ENCODE assay signal across 7 mouse cellular contexts in the genomic region with DNA sequence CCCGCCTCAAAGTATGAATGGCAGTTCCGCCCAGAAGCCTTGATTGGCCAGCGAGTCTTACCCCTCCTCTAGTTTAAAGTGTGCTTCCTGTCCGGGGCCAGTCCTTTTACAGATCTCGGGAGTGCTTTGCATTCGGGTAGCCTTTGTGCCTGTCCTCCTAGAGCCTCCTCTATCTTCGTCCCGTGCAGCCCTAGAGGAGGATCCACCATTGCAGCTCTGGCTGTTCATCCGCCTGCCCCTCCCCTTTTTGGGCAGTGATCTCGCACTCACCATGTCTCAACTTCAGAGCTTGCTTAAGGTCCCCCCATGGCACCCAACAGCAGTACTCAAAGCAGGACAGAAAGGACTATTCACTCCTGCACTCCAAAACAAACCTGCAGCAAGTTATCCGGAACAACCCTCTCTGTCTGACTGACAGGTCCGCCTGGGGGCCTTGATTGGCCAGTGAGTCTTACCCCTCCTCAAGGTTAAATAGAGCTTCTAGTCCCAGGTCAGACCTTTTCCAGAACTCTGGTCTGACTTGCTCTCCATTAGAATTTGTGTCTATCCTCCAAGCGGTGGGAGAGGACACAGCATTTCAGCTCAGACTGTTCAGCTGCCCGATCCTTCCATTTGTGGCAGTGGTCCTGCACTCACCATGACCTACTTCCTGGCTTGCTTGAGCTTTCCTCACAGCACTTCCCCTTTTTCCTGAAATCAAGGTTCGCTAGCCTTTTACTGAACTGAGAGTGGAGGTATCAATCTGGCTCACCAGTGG. TPM values are rescaled to one million over a fixed set of nuclear protein-coding genes. Genes with fewer than 3 reads are reported as not detected.
A peak's percentile ranks its signal among the peaks of the same experiment; 100 is the strongest.
DNase-seq lines count a peak whose midpoint lies in the region; ATAC-seq lines count a peak whose summit lies in the region.

No protein-coding gene starts in this region.

- H3K4me2 ChIP-seq in embryonic facial prominence, embryonic 12.5 days (replicated peaks), result peak overlapping the region; percentile 63
- H3K4me2 ChIP-seq in midbrain, embryonic 12.5 days (replicated peaks), result peak overlapping the region; percentile 71

- no peaks in the 10 kb centered on the region for H3K36me3 ChIP-seq in embryonic facial prominence, embryonic 12.5 days
- no peaks in the 10 kb centered on the region for H3K36me3 ChIP-seq in limb, embryonic 10.5 days
- no peaks in the 10 kb centered on the region for H3K36me3 ChIP-seq in midbrain, embryonic 12.5 days

- 2% methylated on average over 15 of the region's 15 CpGs for WGBS in embryonic facial prominence, embryonic 12.5 days
- WGBS in limb, embryonic 10.5 days, result 3% methylated on average over 15 of the region's 15 CpGs
- 4% methylated on average over 15 of the region's 15 CpGs for WGBS in midbrain, embryonic 12.5 days

- H3K9ac ChIP-seq in embryonic facial prominence, embryonic 12.5 days, result peak overlapping the region; percentile 57
- peak overlapping the region; percentile 65 for H3K9ac ChIP-seq in midbrain, embryonic 12.5 days (replicated peaks)

- ATAC-seq in embryonic facial prominence, embryonic 12.5 days (ENCODE audit: insufficient number of reproducible peaks, insufficient read depth, low FRiP score, low TSS enrichment), result peak; percentile 97
- peak; percentile 97 for ATAC-seq in midbrain, embryonic 12.5 days (ENCODE audit: low FRiP score, low read depth)

- H3K4me1 ChIP-seq in embryonic facial prominence, embryonic 12.5 days, result no peaks in the 10 kb centered on the region
- peaks cover 10% of the 10 kb centered on the region for H3K4me1 ChIP-seq in limb, embryonic 10.5 days
- 0 out of 2 replicates have a peak, but pooled peaks cover 2% of the 10 kb centered on the region for H3K4me1 ChIP-seq in midbrain, embryonic 12.5 days

- H3K4me3 ChIP-seq in embryonic facial prominence, embryonic 12.5 days, result peak overlapping the region; percentile 56
- peak overlapping the region; percentile 58 for H3K4me3 ChIP-seq in limb, embryonic 10.5 days
- peak overlapping the region; percentile 52 for H3K4me3 ChIP-seq in midbrain, embryonic 12.5 days

- H3K27me3 ChIP-seq in embryonic facial prominence, embryonic 12.5 days, result no peaks in the 10 kb centered on the region
- no peaks in the 10 kb centered on the region for H3K27me3 ChIP-seq in limb, embryonic 10.5 days (ENCODE audit: low read depth, poor library complexity, severe bottlenecking)
- H3K27me3 ChIP-seq in midbrain, embryonic 12.5 days, result no peaks in the 10 kb centered on the region

- peak; percentile 76 for DNase-seq in adrenal gland, postnatal 25 days
- peak; percentile 99 for DNase-seq in heart, adult 11 months
- DNase-seq in kidney, adult 11 months, result peak; percentile 87
- DNase-seq in limb, embryonic 10.5 days (ENCODE audit: low spot score), result peak; percentile 67
- DNase-seq in spleen, adult 12 weeks (ENCODE audit: low spot score), result peak; percentile 50

- peak overlapping the region; percentile 84 for H3K27ac ChIP-seq in embryonic facial prominence, embryonic 12.5 days
- peak overlapping the region; percentile 85 for H3K27ac ChIP-seq in limb, embryonic 10.5 days
- H3K27ac ChIP-seq in midbrain, embryonic 12.5 days (replicated peaks), result peak overlapping the region; percentile 71

- no peaks in the 10 kb centered on the region for H3K9me3 ChIP-seq in embryonic facial prominence, embryonic 12.5 days
- no peaks in the 10 kb centered on the region for H3K9me3 ChIP-seq in limb, embryonic 10.5 days (replicated peaks)
- no peaks in the 10 kb centered on the region for H3K9me3 ChIP-seq in midbrain, embryonic 12.5 days

RNA-seq across cellular contexts. Expression of a gene that starts 28.9 kb away (rescaled TPM):
- 13.7 and 13.8 TPM in 2 replicates for total RNA-seq in adrenal gland, postnatal 25 days (2021)
- 22.4 and 22.9 TPM in 2 replicates for polyA plus RNA-seq in embryonic facial prominence, embryonic 12.5 days (2016; fragmentation: Nextera tagmentation; extraction: Ambion mirVana)
- 21.2 and 27.1 TPM in 2 replicates for polyA plus RNA-seq in limb, embryonic 10.5 days (2016; fragmentation: Nextera tagmentation; extraction: Ambion mirVana)
- polyA plus RNA-seq in midbrain, embryonic 12.5 days (2016; fragmentation: Nextera tagmentation; extraction: Ambion mirVana), result 20.4 and 21.6 TPM in 2 replicates

Comparison
In these comparisons a context has a peak if more than half of its experiments do, and no peak if none do; other contexts are left out.
1. Peak in every context shown above with its lines: DNase-seq, ATAC-seq, H3K4me3 ChIP-seq and H3K27ac ChIP-seq.